ENCODE assay signal across 13 mouse cellular contexts in genomic region chr1:82913434-82913833, GRCm38 (mm10). TPM values are rescaled to one million over a fixed set of nuclear protein-coding genes. Genes with fewer than 3 reads are reported as not detected.
"Had no signal": no experiment of that assay in that cellular context is flagged by ENCODE, and none has a peak within 500 bp of the region (broad histone marks: within the 10 kb centered on the region; RNA-seq: fewer than 3 reads in every experiment).

No protein-coding gene starts in this region.

RNA-seq across cellular contexts. Expression of gene A030005L19Rik, which starts 0.3 kb away (rescaled TPM):
- total RNA-seq: common myeloid progenitor, adult 5-6 weeks; forebrain, postnatal 0 days; gastrocnemius, adult 18-20 months; gastrocnemius, adult 8-10 months; gastrocnemius, postnatal 14 days; gastrocnemius, postnatal 25 days; gastrocnemius, postnatal 36 days; gastrocnemius, postnatal 4 days; heart, adult 18-20 months; heart, adult 2 months; heart, adult 8-10 months had no signal

RNA-seq across cellular contexts. Expression of gene A030014E15Rik, which starts 11.3 kb away (rescaled TPM):
- total RNA-seq: common myeloid progenitor, adult 5-6 weeks; forebrain, postnatal 0 days; gastrocnemius, adult 18-20 months; gastrocnemius, adult 2 months; gastrocnemius, adult 8-10 months; gastrocnemius, postnatal 10 days; gastrocnemius, postnatal 14 days; gastrocnemius, postnatal 25 days; gastrocnemius, postnatal 36 days; gastrocnemius, postnatal 4 days; heart, adult 18-20 months; heart, adult 2 months; heart, adult 8-10 months had no signal

RNA-seq across cellular contexts. Expression of gene Gm6217, which starts 17.8 kb away (rescaled TPM):
- total RNA-seq: common myeloid progenitor, adult 5-6 weeks; forebrain, postnatal 0 days; gastrocnemius, adult 18-20 months; gastrocnemius, adult 2 months; gastrocnemius, adult 8-10 months; gastrocnemius, postnatal 10 days; gastrocnemius, postnatal 14 days; gastrocnemius, postnatal 25 days; gastrocnemius, postnatal 36 days; gastrocnemius, postnatal 4 days; heart, adult 18-20 months; heart, adult 2 months; heart, adult 8-10 months had no signal

RNA-seq across cellular contexts. Expression of gene A030003K21Rik, which starts 29.8 kb away (rescaled TPM):
- total RNA-seq: common myeloid progenitor, adult 5-6 weeks; forebrain, postnatal 0 days; gastrocnemius, adult 18-20 months; gastrocnemius, adult 2 months; gastrocnemius, adult 8-10 months; gastrocnemius, postnatal 10 days; gastrocnemius, postnatal 14 days; gastrocnemius, postnatal 25 days; gastrocnemius, postnatal 36 days; gastrocnemius, postnatal 4 days; heart, adult 18-20 months; heart, adult 2 months; heart, adult 8-10 months had no signal

RNA-seq across cellular contexts. Expression of gene Gm7544, which starts 42.4 kb away (rescaled TPM):
- total RNA-seq: common myeloid progenitor, adult 5-6 weeks; forebrain, postnatal 0 days; gastrocnemius, adult 18-20 months; gastrocnemius, adult 2 months; gastrocnemius, adult 8-10 months; gastrocnemius, postnatal 10 days; gastrocnemius, postnatal 14 days; gastrocnemius, postnatal 25 days; gastrocnemius, postnatal 36 days; gastrocnemius, postnatal 4 days; heart, adult 18-20 months; heart, adult 2 months; heart, adult 8-10 months had no signal
